Comparison of ENCODE assay signal across 18 mouse cellular contexts in the genomic region with DNA sequence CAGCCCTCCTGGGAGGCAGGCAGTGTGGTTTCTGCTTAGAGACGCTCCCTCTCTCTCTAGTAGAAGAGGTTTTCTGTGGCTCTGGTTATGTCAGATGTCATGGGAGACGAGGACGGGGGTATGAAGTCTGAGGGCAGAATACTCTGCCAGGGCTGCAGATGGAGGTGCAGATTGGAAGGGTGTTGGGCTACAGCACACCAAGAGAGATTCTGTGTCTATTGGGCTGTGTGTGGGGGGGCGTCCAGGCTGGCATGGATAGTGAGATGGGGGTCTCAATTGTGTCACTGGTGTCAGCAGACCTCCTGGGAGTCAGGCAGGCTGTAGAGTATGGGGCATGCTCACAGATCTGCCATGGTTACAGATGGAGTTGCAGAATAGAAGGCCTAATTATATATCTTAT.
DNase-seq lines count a peak whose midpoint lies in the region; ATAC-seq and TF ChIP-seq lines count a peak whose summit lies in the region.
"Had no signal": no experiment of that assay in that cellular context is flagged by ENCODE, and none has a peak within 500 bp of the region (broad histone marks: within the 10 kb centered on the region; RNA-seq: fewer than 3 reads in every experiment).

No protein-coding gene starts in this region.

- DNase-seq in cerebellum, postnatal 10 days = peak; percentile 61 to 73
- no peak for DNase-seq in cerebellum, adult 2 months
- DNase-seq in heart, adult 11 months = peak; percentile 75
- DNase-seq in left cerebral cortex, postnatal 4 days = peak; percentile 21
- DNase-seq in left cerebral cortex, adult 18-20 months (ENCODE audit: low spot score in 2 of 2) = no peak
- DNase-seq: adrenal gland, adult 8-10 months; adrenal gland, postnatal 25 days; cerebellum, adult 18-20 months; cerebellum, adult 9-11 months; gastrocnemius, postnatal 25 days; heart, adult 2 months had no signal

- H3K27me3 ChIP-seq in cerebellum, adult 2 months (ENCODE audit: control insufficient read depth, insufficient read depth, low read length) = no peaks in the 10 kb centered on the region
- no peaks in the 10 kb centered on the region for H3K27me3 ChIP-seq in heart, embryonic 12.5 days (replicated peaks)
- H3K27me3 ChIP-seq: hindbrain, embryonic 12.5 days; hindbrain, embryonic 15.5 days had no signal

- H3K9me3 ChIP-seq in heart, embryonic 12.5 days (replicated peaks) = peaks cover 15% of the 10 kb centered on the region
- H3K9me3 ChIP-seq: hindbrain, embryonic 12.5 days; hindbrain, embryonic 15.5 days had no signal

- no peak for TF ChIP-seq CTCF in cerebellum, adult 2 months (IDR thresholded peaks at IDR 0.05; ENCODE audit: borderline replicate concordance, insufficient read depth, low read depth, low read length)

- no peak for ATAC-seq in heart, embryonic 12.5 days (ENCODE audit: insufficient number of reproducible peaks, low FRiP score)
- ATAC-seq: activated CD4-positive, CD25-positive, alpha-beta regulatory T cell, adult 4 months; forebrain, embryonic 14.5 days had no signal

- H3K4me3 ChIP-seq in cerebellum, adult 2 months (replicated peaks; ENCODE audit: insufficient read depth, low read depth, low read length) = no peak overlapping the region
- no peak overlapping the region for H3K4me3 ChIP-seq in heart, embryonic 12.5 days
- H3K4me3 ChIP-seq: forebrain, embryonic 10.5 days; heart, adult 2 months; heart, embryonic 10.5 days; hindbrain, embryonic 12.5 days; hindbrain, embryonic 15.5 days had no signal

- no peak for TF ChIP-seq POLR2A in cerebellum, adult 2 months (IDR thresholded peaks at IDR 0.05; ENCODE audit: borderline replicate concordance, insufficient read depth, low read length)

- 31% methylated on average over 4 of the region's 4 CpGs for WGBS in cerebellum, adult 2 months
- WGBS in heart, embryonic 12.5 days = 74% methylated on average over 4 of the region's 4 CpGs

- H3K4me1 ChIP-seq in cerebellum, adult 2 months (ENCODE audit: control insufficient read depth, insufficient read depth, low read length) = no peaks in the 10 kb centered on the region
- H3K4me1 ChIP-seq in heart, embryonic 12.5 days (replicated peaks) = no peaks in the 10 kb centered on the region
- H3K4me1 ChIP-seq: forebrain, embryonic 10.5 days; heart, embryonic 10.5 days; hindbrain, embryonic 12.5 days; hindbrain, embryonic 15.5 days had no signal

- H3K27ac ChIP-seq in cerebellum, adult 2 months (ENCODE audit: insufficient read depth, low read length) = no peak overlapping the region
- no peak overlapping the region for H3K27ac ChIP-seq in heart, embryonic 12.5 days (ENCODE audit: poor library complexity, severe bottlenecking)
- H3K27ac ChIP-seq: forebrain, embryonic 10.5 days; heart, adult 2 months; heart, embryonic 10.5 days; hindbrain, embryonic 12.5 days; hindbrain, embryonic 15.5 days had no signal

- no peaks in the 10 kb centered on the region for H3K36me3 ChIP-seq in heart, embryonic 12.5 days
- H3K36me3 ChIP-seq: forebrain, embryonic 10.5 days; heart, embryonic 10.5 days; hindbrain, embryonic 12.5 days; hindbrain, embryonic 15.5 days had no signal

- intact Hi-C loops in left cerebral cortex, postnatal 4 days (cut with DNase I) = no loop called here

- no peak overlapping the region for H3K4me2 ChIP-seq in heart, embryonic 12.5 days
- H3K4me2 ChIP-seq: hindbrain, embryonic 12.5 days; hindbrain, embryonic 15.5 days had no signal

- H3K9ac ChIP-seq in heart, embryonic 12.5 days = no peak overlapping the region
- H3K9ac ChIP-seq: hindbrain, embryonic 12.5 days; hindbrain, embryonic 15.5 days had no signal

Comparison
In these comparisons a context has a peak if more than half of its experiments do, and no peak if none do; other contexts are left out.
1. DNase-seq: peak in cerebellum, postnatal 10 days (2 of 2), heart, adult 11 months (single experiment) and left cerebral cortex, postnatal 4 days (single experiment); none in cerebellum, adult 2 months (0 of 2) and left cerebral cortex, adult 18-20 months (0 of 2).